Mouse (Mus musculus) ES-Bruce4 (cell line): ENCODE measurements around the gene Lilra6.
"Not testable (repeated sequence)": the region's sequence is repeated elsewhere in the genome, so short reads cannot be mapped to it uniquely, and the experiment has no call there.

Experiments used
- EP300 ChIP-seq: IDR thresholded peaks from 2 replicates; pipeline ENCODE4 v1.6.1; 2011; ENCODE audit warnings: low read depth, low read length; ENCODE audit not compliant: insufficient read depth
- POLR2A ChIP-seq: IDR thresholded peaks from one replicate; pipeline ENCODE4 v1.8.1; 2011; ENCODE audit warnings: low read length; ENCODE audit not compliant: insufficient read depth

- TF ChIP-seq POLR2A, EP300: not testable (repeated sequence)
Observed at GRCm38 (mm10) chr7:3915387-3915786, at the start of gene Lilra6.
